Mouse (Mus musculus): ENCODE results near the gene Dbndd2.

GRCm38 (mm10) chr2:164445399-164446085, 40.4 kb upstream of the Dbndd2 start:
- no peak for TF ChIP-seq CTCF (IDR thresholded peaks at IDR 0.05; ENCODE audit: low read depth)
- TF ChIP-seq EP300 (IDR thresholded peaks at IDR 0.05; ENCODE audit: low read depth) = no peak

Measured in liver, embryonic 14.5 days (tissue).